Mouse (Mus musculus): ENCODE data around the gene Padi6. TPM values are rescaled to one million over a fixed set of nuclear protein-coding genes. Genes with fewer than 3 reads are reported as not detected.
A peak's percentile ranks its signal among the peaks of the same experiment; 100 is the strongest.

Padi6 gene
- polyA plus RNA-seq, 1 experiment = not detected

GRCm38 (mm10) chr4:140755811-140756210 lies 13.4 kb upstream of the Padi6 start:
- WGBS = 61% methylated on average over 3 of the region's 3 CpGs
- DNase-seq (ENCODE audit: low read depth, low spot score) = no peak

GRCm38 (mm10) chr4:140753366-140753765 lies 10.9 kb upstream of the Padi6 start:
- 67% methylated on average over 7 of the region's 7 CpGs for WGBS
- DNase-seq (ENCODE audit: low read depth, low spot score) = no peak

GRCm38 (mm10) chr4:140750328-140750727 lies 7.9 kb upstream of the Padi6 start:
- 12% methylated on average over 19 of the region's 19 CpGs for WGBS
- DNase-seq (ENCODE audit: low read depth, low spot score) = peak; percentile 39

GRCm38 (mm10) chr4:140747978-140748377 lies 5.5 kb upstream of the Padi6 start:
- WGBS = 28% methylated on average over 12 of the region's 12 CpGs
- no peak for DNase-seq (ENCODE audit: low read depth, low spot score)

GRCm38 (mm10) chr4:140744654-140745053 lies 2.2 kb upstream of the Padi6 start:
- DNase-seq (ENCODE audit: low read depth, low spot score) = no peak
- WGBS = 9% methylated on average over 3 of the region's 3 CpGs

- WGBS = 50% methylated on average over 4 of the region's 4 CpGs
Observed at GRCm38 (mm10) chr4:140743086-140743485, 643 bp upstream of the Padi6 start.

GRCm38 (mm10) chr4:140741401-140741800 lies 1.0 kb downstream of the Padi6 start:
- no peak for DNase-seq (ENCODE audit: low read depth, low spot score)
- WGBS = 65% methylated on average over 6 of the region's 6 CpGs

More at GRCm38 (mm10) chr4:140743086-140743485, 643 bp upstream of the Padi6 start:
- DNase-seq (ENCODE audit: low read depth, low spot score) = no peak

GRCm38 (mm10) chr4:140740655-140741054 lies 1.8 kb downstream of the Padi6 start:
- WGBS = 65% methylated on average over 11 of the region's 11 CpGs
- no peak for DNase-seq (ENCODE audit: low read depth, low spot score)

GRCm38 (mm10) chr4:140732871-140733270 lies 9.6 kb downstream of the Padi6 start:
- 42% methylated on average over 7 of the region's 7 CpGs for WGBS

GRCm38 (mm10) chr4:140731654-140732053 lies 10.8 kb downstream of the Padi6 start:
- DNase-seq (ENCODE audit: low read depth, low spot score) = no peak
- whole genome bisulfite sequencing = 82% methylated on average over 4 of the region's 4 CpGs

More at GRCm38 (mm10) chr4:140732871-140733270, 9.6 kb downstream of the Padi6 start:
- no peak for DNase-seq (ENCODE audit: low read depth, low spot score)

GRCm38 (mm10) chr4:140726907-140727306 lies 15.5 kb downstream of the Padi6 start:
- DNase-seq (ENCODE audit: low read depth, low spot score) = no peak
- 84% methylated on average over 12 of the region's 12 CpGs for WGBS

GRCm38 (mm10) chr4:140724739-140725138 lies 17.7 kb downstream of the Padi6 start:
- DNase-seq (ENCODE audit: low read depth, low spot score) = no peak
- WGBS = 73% methylated on average over 6 of the region's 6 CpGs

GRCm38 (mm10) chr4:140723801-140724200 lies 18.6 kb downstream of the Padi6 start:
- DNase-seq (ENCODE audit: low read depth, low spot score) = no peak
- WGBS = 60% methylated on average over 5 of the region's 5 CpGs

- 63% methylated on average over 9 of the region's 9 CpGs for WGBS
- no peak for DNase-seq (ENCODE audit: low read depth, low spot score)
Observed at GRCm38 (mm10) chr4:140723192-140723591, 19.3 kb downstream of the Padi6 start.

GRCm38 (mm10) chr4:140722710-140723109 lies 19.7 kb downstream of the Padi6 start:
- no peak for DNase-seq (ENCODE audit: low read depth, low spot score)
- WGBS = 78% methylated on average over 9 of the region's 9 CpGs

GRCm38 (mm10) chr4:140721968-140722490 lies 20.4 kb downstream of the Padi6 start:
- WGBS = 84% methylated on average over 20 of the region's 20 CpGs
- DNase-seq (ENCODE audit: low read depth, low spot score) = no peak

- no peak for DNase-seq (ENCODE audit: low read depth, low spot score)
- 87% methylated on average over 5 of the region's 5 CpGs for WGBS
Observed at GRCm38 (mm10) chr4:140720091-140720490, 22.4 kb downstream of the Padi6 start.

GRCm38 (mm10) chr4:140718436-140718835 lies 24.0 kb downstream of the Padi6 start:
- no peak for DNase-seq (ENCODE audit: low read depth, low spot score)
- WGBS = 95% methylated on average over 9 of the region's 9 CpGs

GRCm38 (mm10) chr4:140716994-140717393 lies 25.4 kb downstream of the Padi6 start:
- 91% methylated on average over 11 of the region's 11 CpGs for WGBS
- no peak for DNase-seq (ENCODE audit: low read depth, low spot score)

- DNase-seq (ENCODE audit: low read depth, low spot score) = no peak
- 81% methylated on average over 5 of the region's 5 CpGs for WGBS
Observed at GRCm38 (mm10) chr4:140714586-140714985, 27.9 kb downstream of the Padi6 start.

GRCm38 (mm10) chr4:140713480-140714365 lies 28.7 kb downstream of the Padi6 start:
- 56% methylated on average over 29 of the region's 29 CpGs for WGBS

More at GRCm38 (mm10) chr4:140713480-140714365, 28.7 kb downstream of the Padi6 start:
- DNase-seq (ENCODE audit: low read depth, low spot score) = no peak

All from large intestine, adult 2 months (tissue).